Mouse (Mus musculus) liver, embryonic 14.5 days (tissue): ENCODE measurements around the gene Itga11.

Source experiments
- CTCF ChIP-seq: IDR thresholded peaks from 2 replicates; pipeline ENCODE4 v1.5.1; 2016; ENCODE audit warnings: antibody characterized with exemption, low read depth, control low read depth
- EP300 ChIP-seq: IDR thresholded peaks from 2 replicates; pipeline ENCODE4 v1.6.1; 2016; ENCODE audit warnings: antibody characterized with exemption, low read depth

DNA sequence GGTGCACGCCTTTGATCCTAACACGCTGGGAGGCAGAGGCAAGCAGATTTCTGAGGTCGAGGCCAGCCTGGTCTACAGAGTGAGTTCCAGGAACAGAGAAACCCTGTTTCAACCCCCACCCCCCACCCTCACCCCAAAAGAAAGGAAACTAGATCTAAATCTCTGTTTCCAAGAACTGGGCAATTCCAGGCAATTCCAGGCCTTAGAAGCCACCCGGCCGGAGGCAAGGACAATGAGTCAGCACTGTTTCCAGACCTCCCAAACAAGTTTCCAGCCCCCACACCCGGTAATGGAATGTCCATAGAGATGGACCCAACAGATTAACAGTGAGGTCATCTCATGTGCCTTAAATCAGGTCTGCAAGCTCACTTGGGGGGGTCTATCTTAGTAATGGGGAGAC lies 152.3 kb downstream of the Itga11 start:
- no peak for TF ChIP-seq CTCF
- TF ChIP-seq EP300, result no peak
